Mouse (Mus musculus): ENCODE measurements around the gene Zmynd12.
A peak's percentile ranks its signal among the peaks of the same experiment; 100 is the strongest.

Zmynd12 gene

DNA sequence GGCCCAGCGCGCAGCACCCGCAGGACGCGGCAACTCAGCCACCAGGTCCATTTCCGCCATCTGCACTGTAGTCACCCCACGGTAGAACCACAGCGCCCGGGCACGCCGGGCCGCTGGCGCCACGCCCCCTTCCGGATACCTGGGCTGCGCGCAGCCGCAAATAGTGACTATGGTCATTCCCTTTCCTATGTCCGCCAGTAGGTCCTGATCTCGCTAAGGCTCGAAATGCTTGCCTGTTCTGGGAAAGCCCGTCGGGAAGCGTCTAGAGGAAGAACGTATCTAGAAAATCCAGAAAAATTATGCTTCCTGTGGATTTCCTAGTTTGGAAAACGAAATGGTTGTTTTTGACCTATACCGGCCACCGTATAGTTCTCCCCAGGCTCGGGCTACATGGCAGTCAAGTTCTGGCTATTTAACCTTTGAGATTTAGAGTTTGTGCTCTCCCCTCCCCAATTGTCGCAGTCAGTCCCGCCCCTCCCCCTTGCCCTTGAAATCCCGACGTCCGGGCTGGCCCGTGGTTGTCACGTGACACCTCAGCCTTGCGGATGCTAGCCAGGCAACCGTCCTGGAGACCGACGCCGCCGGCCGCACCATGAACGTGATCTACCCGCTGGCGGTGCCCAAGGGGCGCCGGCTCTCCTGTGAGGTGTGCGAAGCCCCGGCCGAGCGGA lies at the start of gene Zmynd12, which contains the start of gene Ppcs:
Zmynd12 (plus strand) TSS at position 521 of the 671 bp plus-strand sequence.
Ppcs (minus strand) TSS at position 127 of the 671 bp plus-strand sequence.
- peak; percentile 90 for DNase-seq (ENCODE audit: low spot score in 2 of 2)

DNA sequence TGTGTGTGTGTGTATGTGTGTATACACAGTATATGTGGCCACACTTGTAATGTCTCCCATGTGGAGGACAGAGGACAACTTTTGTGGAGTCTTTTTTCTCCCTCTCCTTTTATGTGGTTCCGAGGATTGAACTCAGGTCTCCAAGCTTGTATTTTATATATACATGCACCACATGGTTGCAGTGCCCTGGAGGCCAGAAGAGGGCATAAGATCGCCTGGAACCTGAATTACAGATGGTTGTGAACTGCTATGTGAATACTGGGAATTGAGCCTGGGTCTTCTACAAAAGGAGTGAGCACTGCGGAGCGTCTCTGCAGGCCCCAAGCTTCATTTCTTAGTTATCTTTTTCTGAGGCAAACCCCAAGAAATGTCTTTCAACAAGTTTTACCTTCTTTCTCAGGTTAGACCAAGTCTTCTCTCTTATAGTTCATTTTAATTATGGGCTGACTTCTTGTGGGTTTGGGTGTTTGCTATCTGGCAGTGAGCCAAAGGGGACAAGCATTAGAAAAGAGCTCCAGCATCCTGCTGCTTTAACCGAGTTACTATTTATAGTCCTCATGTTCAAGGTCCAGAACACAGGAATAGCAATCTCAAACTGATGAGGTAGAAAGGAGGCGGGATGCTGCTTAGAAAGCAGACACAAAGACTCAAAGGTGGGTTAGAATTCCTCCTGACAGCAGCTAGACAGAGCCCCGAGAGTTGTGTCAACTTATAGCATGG lies 41.0 kb upstream of the Zmynd12 start:
- no peak for DNase-seq (ENCODE audit: low spot score in 2 of 2)

- no peak for DNase-seq (ENCODE audit: low spot score in 2 of 2)
Measured at GRCm38 (mm10) chr4:119389184-119389583, 33.4 kb upstream of the Zmynd12 start.

- DNase-seq (ENCODE audit: low spot score in 2 of 2) = peak in 1 of 2 experiments; percentile 12
Measured at GRCm38 (mm10) chr4:119390369-119390768, 32.2 kb upstream of the Zmynd12 start.

DNA sequence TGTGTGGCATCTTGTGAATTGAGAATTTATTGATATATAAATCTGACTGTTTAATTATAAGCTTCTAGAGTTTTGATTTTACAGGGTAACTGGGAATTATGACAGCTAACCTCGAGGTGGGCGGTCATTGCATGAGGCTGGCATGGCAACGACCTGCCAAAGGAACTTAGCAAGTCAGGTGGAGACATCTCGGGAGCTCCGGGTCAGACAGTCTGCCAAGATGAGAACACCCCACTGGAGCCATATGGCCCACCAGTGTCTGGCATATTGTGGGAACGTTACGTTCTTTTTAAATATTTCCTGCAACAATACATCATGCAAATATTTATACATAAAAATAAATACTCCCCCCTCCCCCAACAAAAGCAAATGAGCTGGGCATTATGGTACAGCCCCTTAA lies 23.9 kb upstream of the Zmynd12 start:
- DNase-seq (ENCODE audit: low spot score in 2 of 2) = no peak

- DNase-seq (ENCODE audit: low spot score in 2 of 2) = no peak
Measured at GRCm38 (mm10) chr4:119400896-119401295, 21.7 kb upstream of the Zmynd12 start.

DNA sequence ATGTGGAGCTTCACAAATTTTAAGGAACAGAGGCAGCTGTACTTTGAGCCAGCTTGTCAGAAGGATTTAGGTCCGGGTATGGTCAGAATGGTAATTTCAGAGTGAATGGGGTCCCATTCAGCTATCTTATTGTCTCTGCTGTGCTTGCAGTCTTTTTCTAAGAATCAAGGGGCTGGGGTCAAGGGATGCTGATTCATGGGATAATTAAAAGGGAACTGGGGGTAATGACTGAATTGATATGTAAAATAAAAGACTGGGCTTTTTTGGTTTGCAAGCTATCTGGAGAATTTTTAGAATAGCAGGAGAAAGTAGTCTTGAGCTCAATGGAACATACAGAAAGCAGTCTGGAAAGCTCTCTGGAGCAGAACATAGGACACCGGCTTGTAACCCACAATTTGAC lies 19.2 kb upstream of the Zmynd12 start:
- no peak for DNase-seq (ENCODE audit: low spot score in 2 of 2)

- no peak for DNase-seq (ENCODE audit: low spot score in 2 of 2)
Measured at GRCm38 (mm10) chr4:119411877-119412650, 10.6 kb upstream of the Zmynd12 start.

- DNase-seq (ENCODE audit: low spot score in 2 of 2) = no peak
Measured at GRCm38 (mm10) chr4:119412791-119413190, 9.8 kb upstream of the Zmynd12 start.

DNA sequence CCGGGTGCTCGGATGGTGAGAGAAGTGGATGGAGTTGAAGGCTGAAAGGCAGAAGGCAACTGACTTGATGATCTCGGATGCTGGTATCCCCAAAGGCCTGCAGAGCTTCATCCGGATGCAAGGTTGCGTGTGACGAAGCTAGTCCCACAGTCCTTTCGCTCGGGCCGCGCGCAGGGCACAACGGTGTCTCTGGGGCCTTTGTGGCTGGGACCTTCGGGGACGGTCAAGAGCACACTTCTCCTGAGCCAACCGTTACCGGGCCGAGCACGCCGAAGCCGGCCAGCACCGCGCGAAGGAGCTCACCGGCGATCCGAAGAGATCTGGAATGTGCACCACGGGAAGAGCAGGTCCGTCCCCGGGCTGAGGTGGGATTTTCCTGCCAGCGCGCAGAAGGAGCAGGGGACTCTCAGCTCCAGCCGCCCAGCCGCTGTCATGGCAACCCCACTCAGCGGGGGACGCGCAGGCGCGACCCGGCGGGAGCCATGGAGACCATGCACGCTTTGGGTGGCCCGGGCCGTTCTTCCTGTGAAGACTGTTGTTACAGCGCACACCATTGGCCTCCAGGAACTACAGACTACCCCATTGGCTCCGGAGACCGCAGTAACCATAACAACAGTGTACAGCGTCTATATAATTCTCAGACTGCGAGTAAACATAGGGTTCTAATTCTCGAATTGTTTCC lies 7.4 kb upstream of the Zmynd12 start, which contains the start of gene Ccdc30:
Ccdc30 (minus strand) TSS at position 450 of the 682 bp plus-strand sequence.
- DNase-seq (ENCODE audit: low spot score in 2 of 2) = peak; percentile 76 to 83

DNA sequence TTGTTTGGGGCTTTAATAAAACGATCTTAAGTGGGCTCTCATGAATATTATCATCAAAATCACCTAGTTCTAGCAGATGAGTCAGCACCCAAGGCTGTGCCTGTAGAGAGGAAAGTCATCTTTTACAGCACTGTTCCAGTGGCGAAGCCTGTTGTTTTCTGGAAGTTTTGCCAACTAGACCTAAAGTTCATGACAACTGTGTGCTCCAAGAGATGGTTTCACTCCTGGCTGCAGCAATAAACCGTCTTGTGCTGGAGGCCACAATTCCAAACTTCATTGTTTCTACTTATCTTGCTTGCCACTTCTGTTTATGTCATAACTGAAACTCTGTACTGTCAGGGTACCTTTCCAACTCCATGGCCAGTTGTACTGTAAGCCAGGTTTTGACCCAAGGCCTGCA lies 5.3 kb upstream of the Zmynd12 start:
- no peak for DNase-seq (ENCODE audit: low spot score in 2 of 2)

GRCm38 (mm10) chr4:119417894-119418293 lies 4.7 kb upstream of the Zmynd12 start:
- no peak for DNase-seq (ENCODE audit: low spot score in 2 of 2)

- DNase-seq (ENCODE audit: low spot score in 2 of 2) = no peak
Measured at GRCm38 (mm10) chr4:119421191-119421590, 1.4 kb upstream of the Zmynd12 start.

GRCm38 (mm10) chr4:119421921-119422293 lies 707 bp upstream of the Zmynd12 start:
- DNase-seq (ENCODE audit: low spot score in 2 of 2) = no peak

- DNase-seq (ENCODE audit: low spot score in 2 of 2) = no peak
Measured at GRCm38 (mm10) chr4:119425077-119425476, 2.5 kb downstream of the Zmynd12 start.

DNA sequence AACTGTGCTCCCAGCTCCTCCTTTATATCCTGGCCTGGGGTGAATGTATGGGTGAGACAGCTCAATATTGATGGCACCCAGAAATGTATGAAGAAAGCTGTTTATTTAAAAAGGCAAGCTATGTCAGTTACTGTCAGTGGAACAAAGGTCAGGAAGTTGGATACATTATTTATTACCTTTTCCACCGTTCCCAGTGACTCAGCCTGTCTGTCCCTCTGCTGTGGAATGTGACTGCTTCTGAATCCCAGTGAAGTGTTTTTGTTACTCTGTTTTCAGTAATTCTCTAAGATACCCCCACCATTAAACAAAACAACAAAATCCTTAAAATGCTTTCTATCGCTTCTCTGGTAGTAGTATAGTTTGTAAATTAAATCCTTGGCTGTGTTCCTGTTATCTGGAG lies 3.0 kb downstream of the Zmynd12 start:
- no peak for DNase-seq (ENCODE audit: low spot score in 2 of 2)

- DNase-seq (ENCODE audit: low spot score in 2 of 2) = no peak
Measured at GRCm38 (mm10) chr4:119427680-119428079, 5.1 kb downstream of the Zmynd12 start.

DNA sequence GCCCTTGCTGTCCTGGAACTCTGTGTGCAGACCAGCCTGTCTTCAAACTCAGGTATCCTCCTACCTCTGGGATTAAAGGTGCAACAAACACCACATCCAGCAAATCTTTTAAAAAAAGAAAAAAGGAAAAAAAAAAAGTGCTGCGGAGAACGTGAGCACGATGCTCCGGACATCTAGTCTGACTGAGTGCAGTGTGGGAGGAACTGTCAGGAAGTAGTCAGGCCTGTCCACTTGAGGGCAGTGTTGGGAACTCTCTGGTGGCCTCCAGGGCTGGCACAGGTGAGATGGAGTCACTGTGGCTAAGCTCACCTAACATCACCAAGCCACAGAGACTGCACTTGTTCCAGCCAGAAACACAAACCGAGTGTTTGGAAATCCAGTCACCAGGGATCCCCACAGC lies 8.1 kb downstream of the Zmynd12 start:
- DNase-seq (ENCODE audit: low spot score in 2 of 2) = peak; percentile 21 to 42

DNA sequence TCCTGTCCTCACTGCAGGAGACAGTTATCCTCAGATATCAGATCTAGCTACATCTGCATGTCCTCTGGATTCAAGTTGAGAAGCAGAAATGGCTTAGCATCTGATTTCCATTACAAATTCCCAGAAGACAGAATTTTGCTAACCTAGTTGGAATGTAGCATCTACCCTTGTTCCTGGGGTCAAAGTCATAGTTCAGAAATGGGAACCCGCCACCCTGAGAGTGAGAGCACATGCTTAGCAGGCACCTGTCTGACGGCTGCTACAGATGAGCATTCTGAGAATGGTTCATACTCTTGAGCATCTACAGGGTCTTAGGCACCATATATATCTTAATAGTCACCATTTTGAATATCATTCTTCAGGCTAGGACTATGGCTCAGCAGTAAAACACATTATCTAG lies 15.3 kb downstream of the Zmynd12 start:
- no peak for DNase-seq (ENCODE audit: low spot score in 2 of 2)

DNA sequence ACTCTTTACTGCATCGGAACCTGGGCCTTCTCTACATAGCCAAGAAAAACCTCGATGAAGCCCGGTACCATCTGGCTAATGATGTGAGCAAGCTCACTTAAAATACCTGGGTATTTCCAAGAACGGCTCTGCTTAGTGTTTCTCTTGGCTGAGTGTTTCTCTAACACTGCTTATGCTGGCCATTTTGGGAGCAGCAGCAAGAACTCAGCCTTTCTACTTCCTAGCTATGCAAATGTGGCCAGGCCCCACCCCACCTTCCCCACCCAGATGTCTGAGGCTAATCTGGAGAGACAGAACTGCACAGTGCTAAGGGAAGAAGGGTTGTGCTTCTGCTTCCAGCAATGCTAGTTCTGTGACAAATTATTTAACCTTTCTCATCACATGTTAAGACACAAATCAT lies 19.2 kb downstream of the Zmynd12 start:
- DNase-seq (ENCODE audit: low spot score in 2 of 2) = no peak

DNA sequence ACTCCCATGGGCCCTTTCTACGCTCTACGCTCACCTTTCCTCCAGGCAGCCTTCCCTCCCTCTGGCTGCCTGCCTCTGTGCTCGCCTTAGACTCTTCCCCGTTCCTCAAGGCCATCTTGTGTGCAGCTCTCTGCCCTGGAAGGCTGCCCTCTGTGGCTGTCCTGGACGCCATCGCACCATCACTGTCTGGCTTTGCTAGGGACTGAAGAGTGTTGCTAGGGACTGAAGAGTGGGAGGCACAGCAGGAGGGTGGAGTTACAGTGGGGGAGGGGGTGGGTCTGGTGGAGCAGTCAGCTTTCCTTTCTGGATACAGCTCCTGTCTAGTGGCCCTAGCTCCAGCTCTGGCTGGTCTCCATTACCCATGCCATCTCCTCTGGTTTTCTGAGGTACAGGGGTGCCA lies 19.9 kb downstream of the Zmynd12 start:
- no peak for DNase-seq (ENCODE audit: low spot score in 2 of 2)

- no peak for DNase-seq (ENCODE audit: low spot score in 2 of 2)
Measured at GRCm38 (mm10) chr4:119447261-119447660, 24.6 kb downstream of the Zmynd12 start.

All from natural killer cell, adult 2 months (primary cell).